ENCODE assay signal across 11 mouse cellular contexts in the genomic region with DNA sequence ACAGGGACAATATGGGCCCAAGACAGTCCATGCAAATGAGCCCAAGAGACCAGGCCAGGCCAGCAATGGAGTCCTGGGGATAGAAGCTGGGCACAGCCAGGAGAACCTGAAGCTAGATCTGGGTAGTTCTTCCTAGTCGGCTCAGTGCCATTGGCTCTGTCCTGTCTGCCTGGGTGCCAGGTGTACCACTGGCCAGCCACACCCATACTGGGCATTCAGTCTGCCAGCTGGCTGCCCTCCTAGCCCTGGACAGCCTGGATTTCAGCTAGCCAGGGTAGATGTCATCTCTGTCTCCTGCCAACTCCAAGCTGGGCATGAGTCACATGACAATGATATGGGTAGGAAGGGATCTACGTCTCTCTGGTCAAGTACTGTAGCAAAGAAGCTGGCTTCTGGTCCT. TPM values are rescaled to one million over a fixed set of nuclear protein-coding genes. Genes with fewer than 3 reads are reported as not detected.
DNase-seq lines count a peak whose midpoint lies in the region; ATAC-seq and TF ChIP-seq lines count a peak whose summit lies in the region.
"Had no signal": no experiment of that assay in that cellular context is flagged by ENCODE, and none has a peak within 500 bp of the region (broad histone marks: within the 10 kb centered on the region; RNA-seq: fewer than 3 reads in every experiment).

No protein-coding gene starts in this region.

- ATAC-seq in hindbrain, embryonic 16.5 days = peak; percentile 40; the same call in 1 of the 2 replicates
- ATAC-seq in hindbrain, embryonic 12.5 days (ENCODE audit: low FRiP score) = no peak
- ATAC-seq in cerebellum, adult (ENCODE audit: insufficient number of reproducible peaks, low FRiP score, low TSS enrichment) = peak; percentile 70
- ATAC-seq in inflammation-experienced regulatory T-cells, adult 6 months = no peak

- H3K9me3 ChIP-seq in hindbrain, embryonic 16.5 days (ENCODE audit: control insufficient read depth, low read length) = no peaks in the 10 kb centered on the region
- no peaks in the 10 kb centered on the region for H3K9me3 ChIP-seq in hindbrain, embryonic 12.5 days (replicated peaks)
- H3K9me3 ChIP-seq: lung, embryonic 15.5 days; neural tube, embryonic 13.5 days had no signal

- no peak for TF ChIP-seq POLR2A in thymus, adult 2 months (IDR thresholded peaks at IDR 0.05; ENCODE audit: control insufficient read depth, extremely low read depth, insufficient read depth, low read length, poor library complexity)

- H3K27ac ChIP-seq in hindbrain, embryonic 16.5 days (ENCODE audit: low read depth, low read length) = no peak overlapping the region
- H3K27ac ChIP-seq in hindbrain, embryonic 12.5 days = no peak overlapping the region
- H3K27ac ChIP-seq in thymus, adult 2 months (ENCODE audit: control insufficient read depth, insufficient read depth, low read length) = no peak overlapping the region
- H3K27ac ChIP-seq: lung, embryonic 15.5 days; neural tube, embryonic 13.5 days had no signal

- 68% methylated on average over 2 of the region's 2 CpGs for WGBS in hindbrain, embryonic 16.5 days
- 78% methylated on average over 2 of the region's 2 CpGs for WGBS in hindbrain, embryonic 12.5 days
- 94% methylated on average over 2 of the region's 2 CpGs for WGBS in thymus, adult 2 months

- peak; percentile 76 for DNase-seq in 3134 (ENCODE audit: extremely low read depth, insufficient read length, low spot score)
- DNase-seq in gastrocnemius, postnatal 25 days = peak; percentile 93
- no peak for DNase-seq in thymus, adult 2 months
- no peak for DNase-seq in right cerebral cortex, postnatal 4 days

- H3K27me3 ChIP-seq in hindbrain, embryonic 16.5 days (replicated peaks; ENCODE audit: control insufficient read depth, insufficient read depth, low read length) = no peaks in the 10 kb centered on the region
- no peaks in the 10 kb centered on the region for H3K27me3 ChIP-seq in hindbrain, embryonic 12.5 days
- H3K27me3 ChIP-seq in thymus, adult 2 months (ENCODE audit: control insufficient read depth, insufficient read depth, low read length) = no peaks in the 10 kb centered on the region
- H3K27me3 ChIP-seq: CH12.LX; lung, embryonic 15.5 days; neural tube, embryonic 13.5 days had no signal

- peaks cover 11% of the 10 kb centered on the region; the same call in 1 of the 2 replicates for H3K36me3 ChIP-seq in hindbrain, embryonic 16.5 days (ENCODE audit: control insufficient read depth, insufficient read depth, low read length)
- peaks cover 26% of the 10 kb centered on the region for H3K36me3 ChIP-seq in hindbrain, embryonic 12.5 days
- H3K36me3 ChIP-seq in thymus, adult 2 months (ENCODE audit: control insufficient read depth, insufficient read depth, low read length) = no peaks in the 10 kb centered on the region
- H3K36me3 ChIP-seq: lung, embryonic 15.5 days had no signal

- no peak for TF ChIP-seq CTCF in thymus, adult 2 months (IDR thresholded peaks at IDR 0.05; ENCODE audit: borderline replicate concordance, control insufficient read depth, extremely low read depth, insufficient read depth, low read length, poor library complexity)

- H3K4me3 ChIP-seq in hindbrain, embryonic 16.5 days (ENCODE audit: low read length) = no peak overlapping the region
- H3K4me3 ChIP-seq in hindbrain, embryonic 12.5 days = no peak overlapping the region
- H3K4me3 ChIP-seq in thymus, adult 2 months (ENCODE audit: control insufficient read depth, insufficient read depth, low read length) = no peak overlapping the region
- H3K4me3 ChIP-seq: lung, embryonic 15.5 days; neural tube, embryonic 13.5 days had no signal

- no peak overlapping the region for H3K4me2 ChIP-seq in hindbrain, embryonic 16.5 days (ENCODE audit: low read length)
- no peak overlapping the region for H3K4me2 ChIP-seq in hindbrain, embryonic 12.5 days (replicated peaks)
- H3K4me2 ChIP-seq: lung, embryonic 15.5 days; neural tube, embryonic 13.5 days had no signal

- H3K4me1 ChIP-seq in hindbrain, embryonic 16.5 days (ENCODE audit: control insufficient read depth, insufficient read depth, low read depth, low read length) = peaks cover 11% of the 10 kb centered on the region
- peaks cover 24% of the 10 kb centered on the region for H3K4me1 ChIP-seq in hindbrain, embryonic 12.5 days
- no peaks in the 10 kb centered on the region for H3K4me1 ChIP-seq in thymus, adult 2 months (replicated peaks; ENCODE audit: control insufficient read depth, insufficient read depth, low read length)

- H3K9ac ChIP-seq in hindbrain, embryonic 16.5 days (ENCODE audit: low read depth, low read length) = no peak overlapping the region
- no peak overlapping the region for H3K9ac ChIP-seq in hindbrain, embryonic 12.5 days
- H3K9ac ChIP-seq: lung, embryonic 15.5 days; neural tube, embryonic 13.5 days had no signal

RNA-seq across cellular contexts. Expression of gene Sgsm2, which starts 29.7 kb away (rescaled TPM):
- polyA plus RNA-seq in hindbrain, embryonic 16.5 days (2015; fragmentation: Nextera tagmentation; extraction: Ambion mirVana) = 25.1 and 27.2 TPM in 2 replicates
- 15.8 and 16.1 TPM in 2 replicates for polyA plus RNA-seq in hindbrain, embryonic 12.5 days (2016; fragmentation: Nextera tagmentation; extraction: Ambion mirVana)
- 1 to 10 TPM; 1.4 to 2.0 TPM for total RNA-seq in gastrocnemius, postnatal 25 days (2021)
- 1 to 10 TPM; 1.2 to 3.2 (median 2.9) TPM for polyA plus RNA-seq in inflammation-experienced regulatory T-cells, adult 6 months (2017; shearing (Covaris generic))
- 13.5 and 14.5 TPM in 2 replicates for polyA plus RNA-seq in thymus, adult 2 months (2012; rRNA removed)

RNA-seq across cellular contexts. Expression of gene Tsr1, which starts 30.7 kb away (rescaled TPM):
- 26.1 and 29.6 TPM in 2 replicates for polyA plus RNA-seq in hindbrain, embryonic 16.5 days (2015; fragmentation: Nextera tagmentation; extraction: Ambion mirVana)
- polyA plus RNA-seq in hindbrain, embryonic 12.5 days (2016; fragmentation: Nextera tagmentation; extraction: Ambion mirVana) = 33.0 and 37.4 TPM in 2 replicates
- total RNA-seq in gastrocnemius, postnatal 25 days (2021) = 10 to 100 TPM; 19.0 to 22.7 TPM
- polyA plus RNA-seq in inflammation-experienced regulatory T-cells, adult 6 months (2017; shearing (Covaris generic)) = 10 to 100 TPM; 29.2 to 46.3 (median 45.4) TPM
- 15.4 and 17.9 TPM in 2 replicates for polyA plus RNA-seq in thymus, adult 2 months (2012; rRNA removed)

RNA-seq across cellular contexts. Expression of gene Mnt, which starts 36.5 kb away (rescaled TPM):
- 7.3 and 8.4 TPM in 2 replicates for polyA plus RNA-seq in hindbrain, embryonic 16.5 days (2015; fragmentation: Nextera tagmentation; extraction: Ambion mirVana)
- polyA plus RNA-seq in hindbrain, embryonic 12.5 days (2016; fragmentation: Nextera tagmentation; extraction: Ambion mirVana) = 8.3 and 8.4 TPM in 2 replicates
- total RNA-seq in gastrocnemius, postnatal 25 days (2021) = 1 to 10 TPM; 5.3 to 5.6 TPM
- 1 to 10 TPM; 4.8 to 6.5 (median 6.3) TPM for polyA plus RNA-seq in inflammation-experienced regulatory T-cells, adult 6 months (2017; shearing (Covaris generic))
- 39.9 and 48.4 TPM in 2 replicates for polyA plus RNA-seq in thymus, adult 2 months (2012; rRNA removed)

RNA-seq across cellular contexts. Expression of gene Smg6, which starts 58.4 kb away (rescaled TPM):
- 11.6 and 14.0 TPM in 2 replicates for polyA plus RNA-seq in hindbrain, embryonic 16.5 days (2015; fragmentation: Nextera tagmentation; extraction: Ambion mirVana)
- polyA plus RNA-seq in hindbrain, embryonic 12.5 days (2016; fragmentation: Nextera tagmentation; extraction: Ambion mirVana) = 23.5 and 23.6 TPM in 2 replicates
- 10 to 100 TPM in 1 of 2 experiments, 1 to 10 TPM in 1; 9.4 to 10.1 TPM for total RNA-seq in gastrocnemius, postnatal 25 days (2021)
- polyA plus RNA-seq in inflammation-experienced regulatory T-cells, adult 6 months (2017; shearing (Covaris generic)) = 10 to 100 TPM; 16.3 to 22.0 (median 18.9) TPM
- 69.4 and 69.7 TPM in 2 replicates for polyA plus RNA-seq in thymus, adult 2 months (2012; rRNA removed)

RNA-seq across cellular contexts. Expression of gene Srr, which starts 58.6 kb away (rescaled TPM):
- polyA plus RNA-seq in hindbrain, embryonic 16.5 days (2015; fragmentation: Nextera tagmentation; extraction: Ambion mirVana) = 39.5 and 42.9 TPM in 2 replicates
- 30.2 and 34.3 TPM in 2 replicates for polyA plus RNA-seq in hindbrain, embryonic 12.5 days (2016; fragmentation: Nextera tagmentation; extraction: Ambion mirVana)
- total RNA-seq in gastrocnemius, postnatal 25 days (2021) = 10 to 100 TPM; 20.1 to 21.9 TPM
- 1 to 10 TPM; 6.6 to 9.5 (median 8.3) TPM for polyA plus RNA-seq in inflammation-experienced regulatory T-cells, adult 6 months (2017; shearing (Covaris generic))
- polyA plus RNA-seq in thymus, adult 2 months (2012; rRNA removed) = 6.3 and 7.7 TPM in 2 replicates

Comparison
In these comparisons a context has a peak if more than half of its experiments do, and no peak if none do; other contexts are left out.
1. ATAC-seq: peak in hindbrain, embryonic 16.5 days (single experiment) and cerebellum, adult (single experiment); none in hindbrain, embryonic 12.5 days (single experiment) and inflammation-experienced regulatory T-cells, adult 6 months (single experiment).
2. DNase-seq: peak in 3134 (single experiment) and gastrocnemius, postnatal 25 days (single experiment); none in thymus, adult 2 months (single experiment) and right cerebral cortex, postnatal 4 days (single experiment).